Mouse (Mus musculus): ENCODE measurements around the gene Fcmr. TPM values are rescaled to one million over a fixed set of nuclear protein-coding genes. Genes with fewer than 3 reads are reported as not detected.

The Fcmr gene
- total RNA-seq, 4 experiments from 2014 or later: not detected

Other genes with a start within 250 kb of the Fcmr start
- under 1 TPM in 1 of 4 experiments, not detected in 3; 0.18 TPM for gene Zp3r, start 236.0 kb upstream of the Fcmr start, total RNA-seq (2022)
- 1 to 10 TPM in 1 of 4 experiments, under 1 TPM in 3; 0.53 to 1.2 (median 0.86) TPM for gene C4bp, start 204.0 kb upstream of the Fcmr start, total RNA-seq (2022)
- gene Gm29427, start 149.9 kb upstream of the Fcmr start, total RNA-seq (2022): under 1 TPM in 1 of 4 experiments, not detected in 3; 0.29 TPM
- 10 to 100 TPM; 15.4 to 19.2 (median 17.2) TPM for gene Yod1, start 148.3 kb upstream of the Fcmr start, total RNA-seq (2022)
- 10 to 100 TPM; 46.1 to 48.5 (median 48.2) TPM for gene Pfkfb2, start 136.4 kb upstream of the Fcmr start, total RNA-seq (2022)
- 1 to 10 TPM; 1.4 to 2.2 (median 1.5) TPM for gene AA986860, start 133.7 kb upstream of the Fcmr start, total RNA-seq (2022)
- not detected for gene Fcamr, start 64.8 kb upstream of the Fcmr start, total RNA-seq (2022)
- not detected for gene Pigr, start 39.0 kb upstream of the Fcmr start, total RNA-seq (2022)
- gene Il24, start 21.8 kb downstream of the Fcmr start, total RNA-seq (2022): not detected
- not detected for gene Il20, start 45.8 kb downstream of the Fcmr start, total RNA-seq (2022)
- gene Il19, start 74.4 kb downstream of the Fcmr start, total RNA-seq (2022): not detected
- not detected for gene Il10, start 154.2 kb downstream of the Fcmr start, total RNA-seq (2022)
- 10 to 100 TPM; 27.7 to 42.7 (median 35.3) TPM for gene Mapkapk2, start 232.2 kb downstream of the Fcmr start, total RNA-seq (2022)

Measured in layer of hippocampus, adult 8-10 months (tissue).